Mouse (Mus musculus) lung, adult 2 months (tissue): ENCODE measurements at regions not wholly inside any gene's neighbourhood (a gene's known extent, or its start where the extent isn't known, plus 50 kb on each side); places are given as distances from the start of the nearest gene placed in this dataset.

Experiments used
- CTCF ChIP-seq: fragments of 200-500 bp; IDR thresholded peaks from 2 replicates; pipeline ENCODE4 v1.5.1; 2011; ENCODE audit warnings: mild to moderate bottlenecking, low read length, control low read depth; ENCODE audit not compliant: insufficient read depth
- POLR2A ChIP-seq: fragments of 200-500 bp; IDR thresholded peaks from 2 replicates; pipeline ENCODE4 v1.6.1; 2011; ENCODE audit warnings: low read depth, mild to moderate bottlenecking, control low read depth, low read length, borderline replicate concordance; ENCODE audit errors: extremely low read depth

DNA sequence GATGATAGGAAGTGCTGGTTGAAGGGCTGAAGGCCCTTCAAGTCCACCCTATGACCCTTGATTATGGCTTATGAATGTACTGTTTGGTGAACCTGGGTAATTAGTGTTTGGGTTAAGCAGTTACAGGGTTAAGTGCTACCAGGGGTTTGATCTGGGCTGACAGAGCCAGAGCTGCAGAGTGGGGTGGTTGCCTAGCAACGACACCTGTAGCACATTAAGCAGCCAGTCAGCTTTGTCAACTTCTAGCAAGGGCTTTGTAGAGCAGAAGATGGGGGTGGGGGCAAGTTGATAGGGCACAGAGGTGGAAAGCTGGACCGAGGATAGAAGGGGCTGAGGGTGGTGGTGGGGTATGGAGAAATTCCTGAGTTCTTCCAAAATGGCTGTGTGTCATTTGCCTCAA, 177.0 kb upstream of the Cadm1 start:
- TF ChIP-seq CTCF (no peak), POLR2A (no peak)
